Mouse (Mus musculus) lung, adult 2 months (tissue): Measurements from ENCODE around the gene Limch1.

Experiments used
- CTCF ChIP-seq: fragments of 200-500 bp; IDR thresholded peaks from 2 replicates; pipeline ENCODE4 v1.5.1; 2011; ENCODE audit warnings: mild to moderate bottlenecking, low read length, control low read depth; ENCODE audit not compliant: insufficient read depth
- POLR2A ChIP-seq: fragments of 200-500 bp; IDR thresholded peaks from 2 replicates; pipeline ENCODE4 v1.6.1; 2011; ENCODE audit warnings: low read depth, mild to moderate bottlenecking, control low read depth, low read length, borderline replicate concordance; ENCODE audit errors: extremely low read depth

GRCm38 (mm10) chr5:67032601-67033000 is 287.0 kb downstream of the Limch1 start:
- TF ChIP-seq CTCF = no peak
- TF ChIP-seq POLR2A = no peak
